ENCODE assay signal across 20 mouse cellular contexts in genomic region chr2:60708671-60709070, GRCm38 (mm10). TPM values are rescaled to one million over a fixed set of nuclear protein-coding genes. Genes with fewer than 3 reads are reported as not detected.
"Had no signal": no experiment of that assay in that cellular context is flagged by ENCODE, and none has a peak within 500 bp of the region (broad histone marks: within the 10 kb centered on the region; RNA-seq: fewer than 3 reads in every experiment).

No protein-coding gene starts in this region.

- H3K4me2 ChIP-seq: lung, embryonic 15.5 days; midbrain, embryonic 11.5 days; midbrain, embryonic 13.5 days; midbrain, embryonic 15.5 days; neural tube, embryonic 12.5 days had no signal

- H3K9ac ChIP-seq: liver, postnatal 0 days; lung, embryonic 15.5 days; midbrain, embryonic 13.5 days; midbrain, embryonic 15.5 days; neural tube, embryonic 12.5 days had no signal

- H3K36me3 ChIP-seq: lung, embryonic 15.5 days; midbrain, embryonic 13.5 days; midbrain, embryonic 15.5 days; neural tube, embryonic 12.5 days had no signal

- H3K27ac ChIP-seq: lung, embryonic 15.5 days; macrophage; midbrain, embryonic 13.5 days; midbrain, embryonic 15.5 days; neural tube, embryonic 12.5 days had no signal

- ATAC-seq: liver, postnatal 0 days; lung, postnatal 0 days; midbrain, embryonic 13.5 days; midbrain, embryonic 15.5 days had no signal

- H3K4me1 ChIP-seq: megakaryocyte, embryonic 14.5 days had no signal

- H3K9me3 ChIP-seq: lung, embryonic 15.5 days; midbrain, embryonic 13.5 days; midbrain, embryonic 15.5 days; neural tube, embryonic 12.5 days had no signal

- DNase-seq: liver, postnatal 0 days; lung, adult 2 months; lung, postnatal 14 days; lung, postnatal 36 days; right cerebral cortex, postnatal 25 days; right cerebral cortex, postnatal 4 days; spleen, adult 18-20 months; thymus, adult 18-20 months; thymus, postnatal 14 days; thymus, postnatal 36 days had no signal

- H3K4me3 ChIP-seq: lung, embryonic 15.5 days; megakaryocyte, embryonic 14.5 days; midbrain, embryonic 13.5 days; midbrain, embryonic 15.5 days; neural tube, embryonic 12.5 days had no signal

- H3K27me3 ChIP-seq: lung, embryonic 15.5 days; midbrain, embryonic 13.5 days; midbrain, embryonic 15.5 days; neural tube, embryonic 12.5 days had no signal

RNA-seq across cellular contexts. Expression of gene Itgb6, which starts 13.8 kb away (rescaled TPM):
- total RNA-seq: monocyte, adult 5-6 weeks; neutrophil, adult 5-6 weeks had no signal
- polyA plus RNA-seq: macrophage; midbrain, embryonic 13.5 days had no signal
